Mouse (Mus musculus) inflammation-experienced regulatory T-cells, adult 16 weeks (primary cell): ENCODE data around the gene Nqo2. TPM values are rescaled to one million over a fixed set of nuclear protein-coding genes. Genes with fewer than 3 reads are reported as not detected.

Experiments used
- polyA plus RNA-seq: library from polyadenylated mRNA; unstranded; fragments of 100-300 nt; shearing (Covaris generic); gene quantifications from one replicate; pipeline ENCODE4 v1.2.1, GENCODE M21; 2017

The Nqo2 gene
- polyA plus RNA-seq = 8.8 TPM

DNA sequence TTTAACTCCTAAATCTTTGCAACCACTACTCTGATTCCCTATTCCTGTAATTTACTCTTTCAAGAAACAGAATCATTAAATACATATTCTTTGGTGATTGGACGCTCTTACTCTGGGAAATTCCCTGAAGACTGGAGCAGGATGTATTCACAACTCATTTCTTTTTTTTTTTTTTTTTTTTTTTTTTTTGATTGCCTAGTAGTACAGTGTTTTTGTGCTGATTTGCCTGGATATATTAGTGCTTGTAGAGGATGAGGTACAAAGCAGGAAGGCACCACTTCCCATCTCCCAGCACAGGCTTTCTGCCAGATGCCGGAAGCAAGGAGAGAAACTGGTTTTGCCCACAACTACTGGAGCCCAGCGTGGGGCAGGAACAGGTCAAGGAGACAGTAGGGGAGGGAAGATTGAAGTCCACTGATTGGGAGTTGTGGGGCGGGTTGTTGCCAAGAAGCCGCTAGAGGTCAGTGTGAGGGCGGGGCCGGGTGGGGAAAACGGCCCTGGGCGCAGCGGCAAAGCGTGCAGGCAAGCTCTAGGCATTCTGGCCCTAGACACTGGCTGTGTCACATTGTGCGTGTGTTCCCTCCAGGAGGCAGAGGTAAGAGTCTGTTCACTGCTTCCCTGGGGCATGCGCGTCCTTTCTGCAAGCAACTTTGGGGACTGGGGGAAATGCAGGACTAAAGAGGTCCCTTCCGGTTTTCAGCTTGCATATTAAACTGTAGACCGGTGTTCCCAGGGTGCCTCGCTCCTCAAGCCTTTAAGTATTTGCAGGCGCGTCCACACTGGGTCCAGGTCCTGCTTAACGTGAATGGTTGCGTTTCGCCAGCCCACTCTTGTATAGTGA lies at the start of gene Nqo2:
TSS of gene Nqo2 (plus strand) at position 482 of the 841 bp plus-strand sequence.

DNA sequence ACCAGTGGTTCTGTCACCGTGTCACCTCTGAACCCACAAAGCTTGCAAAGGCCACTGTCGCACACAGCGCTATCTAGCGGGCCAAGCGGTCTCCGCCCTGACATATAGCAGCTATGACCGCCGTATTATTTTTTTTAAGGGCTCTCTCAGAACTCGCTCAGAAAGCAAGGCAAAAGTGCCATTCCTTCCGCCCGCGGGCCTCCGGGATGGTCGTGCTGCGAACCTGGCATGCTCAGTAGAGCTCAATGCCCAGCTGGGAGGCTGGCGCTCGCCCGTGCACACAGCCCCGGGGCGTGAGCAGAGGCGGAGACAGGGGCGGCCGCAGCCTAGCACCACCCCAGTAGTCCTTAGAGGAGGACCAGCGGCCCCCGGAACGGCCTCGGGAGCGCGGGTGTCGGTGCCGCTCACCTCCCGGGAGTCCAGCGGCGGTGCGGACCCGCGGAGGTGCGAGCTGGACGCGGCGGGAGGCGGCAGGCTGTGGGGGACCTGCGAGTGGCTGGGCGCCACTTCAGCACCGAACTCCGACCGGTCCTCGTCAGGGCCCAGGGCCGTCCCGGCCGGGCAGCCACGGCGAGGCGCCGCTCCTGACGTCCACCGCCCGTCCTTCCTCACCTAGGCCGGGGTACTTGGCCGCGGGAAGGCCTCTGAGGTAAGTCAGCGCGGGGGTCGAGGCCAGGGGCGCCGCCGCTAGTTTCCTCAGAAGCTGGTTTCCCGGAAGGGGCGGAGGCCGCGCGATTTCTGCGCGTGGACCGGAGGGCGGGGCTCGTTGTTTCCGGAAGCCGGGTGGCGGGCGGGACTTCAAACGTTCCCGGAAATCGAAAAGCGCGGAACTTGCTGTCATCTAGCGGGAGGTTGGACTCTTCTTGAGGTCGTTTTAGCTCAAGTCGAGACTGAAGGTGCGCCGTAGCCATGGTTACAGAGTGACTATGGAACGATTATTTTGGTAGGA lies 37.8 kb downstream of the Nqo2 start, which contains the start of the genes Ripk1 and Serpinb6a:
TSS of gene Ripk1 (plus strand) at position 306 of the 949 bp plus-strand sequence.
TSS of gene Serpinb6a (minus strand) at position 737 of the 949 bp plus-strand sequence.

DNA sequence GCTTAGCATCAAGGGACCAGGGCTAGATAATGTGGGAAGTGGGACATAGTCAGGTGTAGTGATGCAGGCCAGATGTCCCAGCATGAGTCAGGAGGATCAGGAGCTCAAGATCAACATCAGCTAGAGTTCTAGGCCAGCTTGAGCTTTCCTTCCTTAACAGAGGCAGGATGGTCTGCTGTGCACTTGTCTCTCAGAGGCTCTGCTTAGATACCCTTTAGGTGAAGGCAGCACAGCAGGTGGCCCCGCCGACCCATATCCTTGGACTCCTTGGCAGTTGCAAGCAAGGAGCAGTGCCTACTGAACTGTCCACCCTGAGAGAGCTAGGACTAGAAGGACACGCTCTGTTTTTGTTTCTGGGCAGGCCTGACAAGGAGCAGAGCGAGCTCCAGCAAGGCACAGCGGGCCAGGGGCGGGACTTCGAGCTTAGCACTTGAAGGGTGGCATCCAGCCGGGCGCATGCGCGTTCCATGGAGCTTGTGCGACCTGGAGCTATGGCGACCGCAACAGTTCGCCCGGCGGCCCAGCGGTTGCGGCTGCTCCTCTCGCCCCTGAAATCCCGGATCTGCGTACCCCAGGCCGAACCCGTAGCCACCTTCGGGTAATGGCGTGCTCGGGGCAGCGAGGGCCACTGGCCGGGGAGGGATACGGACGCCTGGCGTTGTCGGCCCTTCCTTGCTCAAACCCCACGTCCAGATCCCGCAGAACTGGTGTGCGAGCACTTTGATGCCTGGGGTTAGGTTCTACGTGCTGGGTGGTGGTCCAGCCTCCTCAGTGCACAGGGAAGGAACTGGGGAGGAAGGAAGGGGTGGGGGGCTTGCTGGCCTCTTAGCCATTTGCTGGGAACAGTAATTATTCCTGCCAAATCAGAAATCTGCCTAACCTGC lies 72.9 kb downstream of the Nqo2 start, which contains the start of gene Bphl:
TSS of gene Bphl (plus strand) at position 426 of the 884 bp plus-strand sequence.

Other genes starting within 250 kb of the Nqo2 start
- gene Serpinb6e, start 121.3 kb upstream of the Nqo2 start, polyA plus RNA-seq = not detected
- not detected for gene Serpinb6c, start 59.0 kb upstream of the Nqo2 start, polyA plus RNA-seq
- 26.6 TPM for gene Ripk1, start 37.7 kb downstream of the Nqo2 start, polyA plus RNA-seq
- gene Serpinb6a, start 38.1 kb downstream of the Nqo2 start, polyA plus RNA-seq = 40.5 TPM
- 38.0 TPM for gene Bphl, start 72.9 kb downstream of the Nqo2 start, polyA plus RNA-seq
- 26.7 TPM for gene Tubb2a, start 113.3 kb downstream of the Nqo2 start, polyA plus RNA-seq
- 0.72 TPM for gene Tubb2b, start 165.8 kb downstream of the Nqo2 start, polyA plus RNA-seq
- gene Psmg4, start 198.3 kb downstream of the Nqo2 start, polyA plus RNA-seq = 64.9 TPM